Mouse (Mus musculus): ENCODE measurements around the gene Hmox1.

DNA sequence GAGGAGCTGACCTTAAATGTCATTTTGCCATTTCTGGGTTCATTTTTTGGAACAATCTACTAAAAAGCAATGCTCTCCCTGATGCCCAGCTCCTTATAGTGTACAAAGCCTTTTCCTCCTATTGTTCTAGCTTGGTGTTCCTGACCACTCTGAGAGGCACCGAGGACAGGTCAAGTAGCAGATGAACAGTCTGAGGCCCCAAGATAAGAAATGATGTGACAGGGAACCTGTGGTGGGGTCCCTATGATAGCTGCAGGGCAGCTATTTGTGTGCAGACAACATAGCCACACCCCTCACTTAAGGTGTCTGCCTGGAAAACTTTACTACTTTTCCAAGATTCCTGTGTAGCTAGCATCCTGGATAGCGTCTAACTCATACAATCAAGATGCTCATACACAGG is 42.8 kb downstream of the Hmox1 start:
- no peak for TF ChIP-seq CTCF (IDR thresholded peaks at IDR 0.05; ENCODE audit: control insufficient read depth, insufficient read depth, insufficient replicate concordance, low read depth, low read length)
- TF ChIP-seq POLR2A (IDR thresholded peaks at IDR 0.05; ENCODE audit: control insufficient read depth, low read depth, low read length) = no peak
